In genomic region chr3:149117018-149117683, GRCm38 (mm10) we compare ENCODE assay signal across 10 mouse cellular contexts.
A peak's percentile ranks its signal among the peaks of the same experiment; 100 is the strongest.
DNase-seq lines count a peak whose midpoint lies in the region; ATAC-seq and TF ChIP-seq lines count a peak whose summit lies in the region.
"Had no signal": no experiment of that assay in that cellular context is flagged by ENCODE, and none has a peak within 500 bp of the region (broad histone marks: within the 10 kb centered on the region; RNA-seq: fewer than 3 reads in every experiment).

No protein-coding gene starts in this region.

- peak; percentile 95 for ATAC-seq in lung, postnatal 0 days
- ATAC-seq in forebrain, postnatal 0 days = no peak
- ATAC-seq in midbrain, embryonic 13.5 days = no peak
- ATAC-seq: midbrain, embryonic 16.5 days had no signal

- H3K9ac ChIP-seq in lung, postnatal 0 days (replicated peaks; ENCODE audit: low read depth) = no peak overlapping the region
- H3K9ac ChIP-seq in forebrain, postnatal 0 days = no peak overlapping the region
- H3K9ac ChIP-seq in midbrain, embryonic 13.5 days (replicated peaks) = no peak overlapping the region

- no peaks in the 10 kb centered on the region for H3K9me3 ChIP-seq in embryonic facial prominence, embryonic 10.5 days
- no peaks in the 10 kb centered on the region for H3K9me3 ChIP-seq in lung, postnatal 0 days (ENCODE audit: low read length)
- no peaks in the 10 kb centered on the region for H3K9me3 ChIP-seq in forebrain, postnatal 0 days (ENCODE audit: low read length)
- no peaks in the 10 kb centered on the region for H3K9me3 ChIP-seq in midbrain, embryonic 13.5 days

- no peak overlapping the region for H3K4me3 ChIP-seq in embryonic facial prominence, embryonic 10.5 days
- H3K4me3 ChIP-seq in lung, postnatal 0 days (ENCODE audit: low read depth, low read length) = no peak overlapping the region
- no peak overlapping the region for H3K4me3 ChIP-seq in forebrain, postnatal 0 days (ENCODE audit: low read depth, low read length)
- no peak overlapping the region for H3K4me3 ChIP-seq in midbrain, embryonic 13.5 days (replicated peaks)

- no peaks in the 10 kb centered on the region for H3K36me3 ChIP-seq in embryonic facial prominence, embryonic 10.5 days (replicated peaks)
- no peaks in the 10 kb centered on the region for H3K36me3 ChIP-seq in lung, postnatal 0 days (ENCODE audit: insufficient read depth, low read length)
- H3K36me3 ChIP-seq in forebrain, postnatal 0 days (ENCODE audit: insufficient read depth) = no peaks in the 10 kb centered on the region
- H3K36me3 ChIP-seq in midbrain, embryonic 13.5 days = no peaks in the 10 kb centered on the region

- intact Hi-C loops in heart, postnatal 25 days (cut with DNase I) = loop anchor here (5.0 kb wide), 1 partner anchor 130 kb away; no protein-coding TSS in a partner anchor

- peak; percentile 93 for TF ChIP-seq EP300 in lung, postnatal 0 days (IDR thresholded peaks at IDR 0.05)

- no peaks in the 10 kb centered on the region for H3K27me3 ChIP-seq in embryonic facial prominence, embryonic 10.5 days (replicated peaks; ENCODE audit: low read depth, poor library complexity, severe bottlenecking)
- H3K27me3 ChIP-seq in lung, postnatal 0 days (replicated peaks; ENCODE audit: insufficient read depth, low read length) = no peaks in the 10 kb centered on the region
- H3K27me3 ChIP-seq in forebrain, postnatal 0 days (ENCODE audit: insufficient read depth, low read length) = no peaks in the 10 kb centered on the region
- no peaks in the 10 kb centered on the region for H3K27me3 ChIP-seq in midbrain, embryonic 13.5 days
- H3K27me3 ChIP-seq: CH12.LX had no signal

- no peak overlapping the region for H3K4me2 ChIP-seq in lung, postnatal 0 days (replicated peaks; ENCODE audit: low read depth, low read length)
- no peak overlapping the region for H3K4me2 ChIP-seq in forebrain, postnatal 0 days (ENCODE audit: low read depth)
- no peak overlapping the region for H3K4me2 ChIP-seq in midbrain, embryonic 13.5 days (replicated peaks)

- peaks cover 18% of the 10 kb centered on the region for H3K4me1 ChIP-seq in embryonic facial prominence, embryonic 10.5 days
- H3K4me1 ChIP-seq in lung, postnatal 0 days (ENCODE audit: insufficient read depth, low read depth, low read length) = peaks cover 8% of the 10 kb centered on the region; the same call in 1 of the 2 replicates
- H3K4me1 ChIP-seq in forebrain, postnatal 0 days (ENCODE audit: insufficient read depth) = no peaks in the 10 kb centered on the region
- H3K4me1 ChIP-seq in midbrain, embryonic 13.5 days (replicated peaks) = no peaks in the 10 kb centered on the region

- no peak for TF ChIP-seq CTCF in lung, postnatal 0 days (IDR thresholded peaks at IDR 0.05)
- no peak for TF ChIP-seq CTCF in forebrain, postnatal 0 days (IDR thresholded peaks at IDR 0.05; ENCODE audit: low read depth)

- 61% methylated on average over 6 of the region's 6 CpGs for WGBS in embryonic facial prominence, embryonic 10.5 days
- WGBS in lung, postnatal 0 days = 17% methylated on average over 6 of the region's 6 CpGs
- 78% methylated on average over 6 of the region's 6 CpGs for WGBS in forebrain, postnatal 0 days
- 87% methylated on average over 6 of the region's 6 CpGs for WGBS in midbrain, embryonic 13.5 days

- peak; percentile 20 for DNase-seq in embryo, embryonic 9.5 days (ENCODE audit: extremely low spot score)
- DNase-seq in embryo, embryonic 10 days (ENCODE audit: low spot score) = no peak
- DNase-seq in embryonic facial prominence, embryonic 10.5 days (ENCODE audit: low spot score) = peak; percentile 32
- DNase-seq in heart, postnatal 25 days (ENCODE audit: low spot score) = peak; percentile 51
- peak; percentile 89 for DNase-seq in lung, postnatal 0 days (ENCODE audit: low spot score)
- no peak for DNase-seq in forebrain, postnatal 0 days
- DNase-seq in spleen, postnatal 4 days (ENCODE audit: low spot score in 2 of 2) = no peak

- no peak overlapping the region for H3K27ac ChIP-seq in embryonic facial prominence, embryonic 10.5 days (replicated peaks)
- no peak overlapping the region for H3K27ac ChIP-seq in lung, postnatal 0 days (ENCODE audit: low read length)
- no peak overlapping the region for H3K27ac ChIP-seq in forebrain, postnatal 0 days (ENCODE audit: low read depth, low read length)
- no peak overlapping the region for H3K27ac ChIP-seq in midbrain, embryonic 13.5 days

Comparison
In these comparisons a context has a peak if more than half of its experiments do, and no peak if none do; other contexts are left out.
1. DNase-seq: peak in embryo, embryonic 9.5 days (single experiment), embryonic facial prominence, embryonic 10.5 days (single experiment), heart, postnatal 25 days (single experiment) and lung, postnatal 0 days (single experiment); none in embryo, embryonic 10 days (single experiment), forebrain, postnatal 0 days (single experiment) and spleen, postnatal 4 days (0 of 2).